Mouse (Mus musculus) kidney, adult 8-10 months (tissue): ENCODE results near the gene Cdsn.
A peak's percentile ranks its signal among the peaks of the same experiment; 100 is the strongest.
"Not testable (repeated sequence)": the region's sequence is repeated elsewhere in the genome, so short reads cannot be mapped to it uniquely, and the experiment has no call there.

ENCODE experiments used
- DNase-seq, 2 experiments: peaks; one replicate each; pipeline ENCODE4 v3.0.0; 2022

The Cdsn gene

GRCm38 (mm10) chr17:35551881-35552414 is at the start of gene Cdsn:
TSS of gene Cdsn (plus strand) at chr17:35552128.
- no peak for DNase-seq

GRCm38 (mm10) chr17:35502226-35502625 is 49.7 kb upstream of the Cdsn start:
- DNase-seq: no peak

- no peak for DNase-seq
Observed at GRCm38 (mm10) chr17:35502762-35503161, 49.2 kb upstream of the Cdsn start.

GRCm38 (mm10) chr17:35503849-35504248 is 48.1 kb upstream of the Cdsn start:
- no peak for DNase-seq

GRCm38 (mm10) chr17:35504628-35505481 is 47.1 kb upstream of the Cdsn start:
- DNase-seq: no peak

- DNase-seq: no peak
Observed at GRCm38 (mm10) chr17:35505776-35506175, 46.2 kb upstream of the Cdsn start, which contains the start of gene Pou5f1. TSS of gene Pou5f1 (plus strand) at chr17:35506018.

GRCm38 (mm10) chr17:35506881-35507280 is 45.0 kb upstream of the Cdsn start:
- no peak for DNase-seq

- no peak for DNase-seq
Observed at GRCm38 (mm10) chr17:35507556-35508260, 44.2 kb upstream of the Cdsn start.

GRCm38 (mm10) chr17:35508279-35508678 is 43.6 kb upstream of the Cdsn start:
- DNase-seq: not testable (repeated sequence)

GRCm38 (mm10) chr17:35509284-35509683 is 42.6 kb upstream of the Cdsn start:
- DNase-seq: no peak

- no peak for DNase-seq
Observed at GRCm38 (mm10) chr17:35512916-35513626, 38.9 kb upstream of the Cdsn start.

GRCm38 (mm10) chr17:35513886-35514285 is 38.0 kb upstream of the Cdsn start:
- DNase-seq: peak; percentile 38 to 84

- DNase-seq: no peak
Observed at GRCm38 (mm10) chr17:35514756-35515155, 37.2 kb upstream of the Cdsn start.

- DNase-seq: peak; percentile 24 to 29
Observed at GRCm38 (mm10) chr17:35515911-35516640, 35.9 kb upstream of the Cdsn start.

GRCm38 (mm10) chr17:35516652-35517500 is 35.1 kb upstream of the Cdsn start, which contains the start of the genes Tcf19 and Cchcr1:
TSS of gene Tcf19 (minus strand) at chr17:35516824.
TSS of gene Cchcr1 (plus strand) at chr17:35517100.
- DNase-seq: peak; percentile 97 to 98

- no peak for DNase-seq
Observed at GRCm38 (mm10) chr17:35517526-35517925, 34.4 kb upstream of the Cdsn start.

- DNase-seq: no peak
Observed at GRCm38 (mm10) chr17:35524354-35524753, 27.6 kb upstream of the Cdsn start.

- DNase-seq: no peak
Observed at GRCm38 (mm10) chr17:35526644-35527043, 25.3 kb upstream of the Cdsn start.

GRCm38 (mm10) chr17:35532360-35532759 is 19.6 kb upstream of the Cdsn start:
- no peak for DNase-seq

GRCm38 (mm10) chr17:35532901-35533300 is 19.0 kb upstream of the Cdsn start, which contains the start of gene Psors1c2:
TSS of gene Psors1c2 (plus strand) at chr17:35533201.
- DNase-seq: no peak

GRCm38 (mm10) chr17:35534343-35534742 is 17.6 kb upstream of the Cdsn start:
- DNase-seq: peak; percentile 65 to 80
